Mouse (Mus musculus) ES-E14 (cell line): Measurements from ENCODE around the gene Gamt. TPM values are rescaled to one million over a fixed set of nuclear protein-coding genes. Genes with fewer than 3 reads are reported as not detected.
A peak's percentile ranks its signal among the peaks of the same experiment; 100 is the strongest.
"Not testable (repeated sequence)": the region's sequence is repeated elsewhere in the genome, so short reads cannot be mapped to it uniquely, and the experiment has no call there.

Experiments used
- DNase-seq: peaks from one replicate; pipeline ENCODE4 v3.0.0-alpha.2; 2013; ENCODE audit warnings: low read depth, low spot score
- H3K27ac ChIP-seq: 2 replicates; pipeline ENCODE4 v1.5.1; 2012; ENCODE audit warnings: low read depth, mild to moderate bottlenecking, low read length, moderate library complexity, mixed read lengths; ENCODE audit not compliant: poor library complexity, insufficient read depth, severe bottlenecking
- H3K36me3 ChIP-seq: 2 replicates; pipeline ENCODE4 v1.6.1; 2012; ENCODE audit warnings: mild to moderate bottlenecking, low read length, moderate library complexity, mixed read lengths; ENCODE audit not compliant: control insufficient read depth, poor library complexity, insufficient read depth, severe bottlenecking
- H3K4me1 ChIP-seq, 2 experiments: fragments of 150-350 bp in 1 of 2; sonication (generic) in 1 of 2; 2 replicates each; pipeline ENCODE4 v1.6.1; 2012; ENCODE audit warnings: low read length in 2 of 2, mild to moderate bottlenecking in 1 of 2, mixed read lengths in 1 of 2; ENCODE audit not compliant: control insufficient read depth in 2 of 2, insufficient read depth in 2 of 2, poor library complexity in 1 of 2
- H3K4me3 ChIP-seq, 2 experiments: fragments of 150-350 bp in 1 of 2; sonication (generic) in 1 of 2; 2 replicates each; pipeline ENCODE4 v1.5.1; 2012; ENCODE audit warnings: low read length in 2 of 2, low read depth in 1 of 2, mild to moderate bottlenecking in 1 of 2, mixed read lengths in 1 of 2; ENCODE audit not compliant: insufficient read depth in 1 of 2, poor library complexity in 1 of 2, severe bottlenecking in 1 of 2
- H3K9ac ChIP-seq: 2 replicates; pipeline ENCODE4 v1.6.1; 2012; ENCODE audit warnings: low read depth, mild to moderate bottlenecking, low read length, mixed read lengths; ENCODE audit not compliant: poor library complexity, insufficient read depth, severe bottlenecking
- H3K9me3 ChIP-seq: fragments of 150-350 bp; sonication (generic); 2 replicates; pipeline ENCODE4 v1.6.1; 2012; ENCODE audit warnings: low read depth, mild to moderate bottlenecking, low read length; ENCODE audit not compliant: control insufficient read depth, insufficient read depth
- CHD2 ChIP-seq: IDR thresholded peaks from 2 replicates; pipeline ENCODE4 v1.6.1; 2014; ENCODE audit warnings: mild to moderate bottlenecking, low read depth, low read length, inconsistent platforms
- HCFC1 ChIP-seq: IDR thresholded peaks from 2 replicates; pipeline ENCODE4 v1.6.1; 2012; ENCODE audit warnings: low read length, inconsistent platforms, borderline replicate concordance; ENCODE audit not compliant: insufficient read depth
- MAFK ChIP-seq: IDR thresholded peaks from 2 replicates; pipeline ENCODE4 v1.6.1; 2014; ENCODE audit warnings: mild to moderate bottlenecking, low read depth, low read length, inconsistent platforms; ENCODE audit not compliant: insufficient read depth
- ZC3H11A ChIP-seq: IDR thresholded peaks from 2 replicates; pipeline ENCODE4 v1.6.1; 2012; ENCODE audit warnings: low read depth, mild to moderate bottlenecking, inconsistent platforms, low read length, borderline replicate concordance
- ZNF384 ChIP-seq: IDR thresholded peaks from 2 replicates; pipeline ENCODE4 v1.6.1; 2012; ENCODE audit warnings: low read depth, low read length, inconsistent platforms
- in situ Hi-C, 2 experiments: fragments of 600-800 bp; cut with MboI; formaldehyde crosslinking; loops; one replicate each; pipeline ENCODE4 v1.15.1; 2025; ENCODE audit warnings: low sequenced_read_pairs in 2 of 2, inconsistent platforms in 1 of 2; ENCODE audit not compliant: unreplicated experiment in 2 of 2
- total RNA-seq: library from RNA; depleted of rRNA; stranded (reverse); fragments of 300-350 nt; gene quantifications from 2 replicates; pipeline ENCODE4 v1.2.3, GENCODE M21; 2012

Gene Gamt
- total RNA-seq, 1 experiment = 2.9 TPM

GRCm38 (mm10) chr10:80252011-80252410, 8.8 kb downstream of the Gamt start:
- TF ChIP-seq ZC3H11A (no peak), HCFC1 (no peak)
- Histone ChIP-seq H3K4me1 (peaks cover 0 to 11% of the 10 kb centered on the region in 2 experiments; a peak in 2 of 4 replicates), H3K9ac (no peak overlapping the region), H3K36me3 (peaks cover 35% of the 10 kb centered on the region), H3K27ac (no peak overlapping the region), H3K9me3 (no peaks in the 10 kb centered on the region), H3K4me3 (no peak overlapping the region)
- no peak for DNase-seq
- in situ Hi-C loops = no loop called here

- TF ChIP-seq MAFK (no peak), ZNF384 (no peak), ZC3H11A (no peak), CHD2 (no peak), HCFC1 (no peak)
- H3K9ac ChIP-seq = no peak overlapping the region
- H3K36me3 ChIP-seq = peaks cover 22% of the 10 kb centered on the region
- no peak overlapping the region for H3K4me3 ChIP-seq
- no peaks in the 10 kb centered on the region for H3K9me3 ChIP-seq
- no peak for DNase-seq
- peaks cover 0 to 7% of the 10 kb centered on the region in 2 experiments; a peak in 2 of 4 replicates for H3K4me1 ChIP-seq
- H3K27ac ChIP-seq = no peak overlapping the region
- in situ Hi-C loops = no loop called here
Measured at GRCm38 (mm10) chr10:80250573-80250972, 10.2 kb downstream of the Gamt start.

- Histone ChIP-seq H3K4me3 (peak overlapping the region; percentile 67 to 80), H3K9me3 (no peaks in the 10 kb centered on the region), H3K27ac (no peak overlapping the region), H3K4me1 (peaks cover 0 to 5% of the 10 kb centered on the region in 2 experiments; a peak in 2 of 4 replicates), H3K9ac (peak overlapping the region; percentile 91; the same call in 1 of the 2 replicates), H3K36me3 (peaks cover 18% of the 10 kb centered on the region)
- in situ Hi-C loops = no loop called here
- TF ChIP-seq CHD2 (no peak), HCFC1 (no peak), ZC3H11A (no peak), ZNF384 (no peak), MAFK (no peak)
- no peak for DNase-seq
Measured at GRCm38 (mm10) chr10:80250059-80250458, 10.8 kb downstream of the Gamt start.

- Histone ChIP-seq H3K4me3 (peak within 1 kb of the TSS; percentile 67 to 80), H3K36me3 (peaks cover 15% of the 10 kb centered on the region), H3K9me3 (no peaks in the 10 kb centered on the region), H3K9ac (peak within 1 kb of the TSS; percentile 91), H3K4me1 (no peaks in the 10 kb centered on the region; a peak in 1 of 4 replicates), H3K27ac (0 out of 2 replicates have a peak within 1 kb of the TSS, but pooled peaks have one; percentile 28)
- in situ Hi-C loops = loop anchor here (5.0 to 10.0 kb wide), 2 partner anchors 72 to 74 kb away; partner anchors contain the start of genes Efna2 (in 2 of the 2) and 1600002K03Rik (in 1 of the 2)
- DNase-seq = peak; percentile 86
- no peak; the same call in 1 of the 2 replicates for TF ChIP-seq CHD2
- peak; percentile 87 for TF ChIP-seq MAFK
- no peak for TF ChIP-seq ZNF384
- TF ChIP-seq ZC3H11A = no peak
- peak; percentile 92 for TF ChIP-seq HCFC1
Measured at GRCm38 (mm10) chr10:80248971-80249640, 11.7 kb downstream of the Gamt start, which contains the start of gene Ndufs7. TSS of gene Ndufs7 (plus strand) at chr10:80249121.

GRCm38 (mm10) chr10:80248437-80248836, 12.4 kb downstream of the Gamt start:
- peaks cover 17% of the 10 kb centered on the region for H3K36me3 ChIP-seq
- H3K4me1 ChIP-seq, H3K9ac ChIP-seq, H3K9me3 ChIP-seq, DNase-seq, H3K27ac ChIP-seq: not testable (repeated sequence)
- in situ Hi-C loops = loop anchor here (5.0 to 10.0 kb wide), 2 partner anchors 71 to 74 kb away; partner anchors contain the start of genes Efna2 (in 2 of the 2) and 1600002K03Rik (in 1 of the 2)
- H3K4me3 ChIP-seq = peak overlapping the region in 1 of 2 experiments; percentile 67; a peak in 2 of 4 replicates
